Mouse (Mus musculus): ENCODE results near the gene Loxl1.
"Not testable (repeated sequence)": the region's sequence is repeated elsewhere in the genome, so short reads cannot be mapped to it uniquely, and the experiment has no call there.

Loxl1 gene

GRCm38 (mm10) chr9:58275797-58276196 lies 37.2 kb downstream of the Loxl1 start:
- no peak for DNase-seq

DNA sequence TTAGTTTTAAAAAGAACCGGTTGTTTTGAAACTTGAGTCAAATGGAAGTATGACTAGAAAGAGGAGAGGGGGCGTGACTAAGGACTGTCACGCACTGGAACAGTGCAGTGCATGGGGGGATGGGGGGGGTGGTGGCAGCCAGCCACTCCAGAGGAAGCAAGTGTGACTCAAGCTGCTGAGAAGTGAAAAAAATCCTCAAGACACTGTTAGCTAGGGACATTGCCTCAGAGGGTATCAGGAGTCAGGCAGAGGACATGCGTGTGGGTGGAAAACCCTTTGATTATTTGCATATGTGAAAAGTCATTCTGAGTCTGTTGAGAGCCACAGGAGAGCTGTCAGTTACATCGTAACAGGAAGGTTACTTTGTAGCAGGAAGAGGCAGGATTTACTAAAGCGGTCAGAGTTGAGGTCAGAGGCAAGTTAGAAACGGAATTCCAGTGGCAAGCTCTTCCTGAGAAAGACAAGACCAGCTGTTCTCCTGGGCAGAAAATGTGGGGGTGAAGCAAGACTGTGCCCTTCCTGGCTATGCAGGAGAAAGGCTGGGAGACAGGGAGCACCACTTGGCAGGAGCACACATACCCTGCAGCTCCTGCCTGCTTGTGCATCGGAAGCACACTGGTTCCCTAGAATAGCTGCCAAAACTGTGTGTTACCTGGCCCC lies 37.7 kb downstream of the Loxl1 start:
- DNase-seq, result peak; percentile 97

- DNase-seq, result no peak
Measured at GRCm38 (mm10) chr9:58274626-58275025, 38.4 kb downstream of the Loxl1 start.

GRCm38 (mm10) chr9:58274101-58274604 lies 38.8 kb downstream of the Loxl1 start:
- no peak for DNase-seq

- no peak for DNase-seq
Measured at GRCm38 (mm10) chr9:58272855-58273254, 40.1 kb downstream of the Loxl1 start.

- no peak for DNase-seq
Measured at GRCm38 (mm10) chr9:58272068-58272541, 40.9 kb downstream of the Loxl1 start.

GRCm38 (mm10) chr9:58271551-58271950 lies 41.4 kb downstream of the Loxl1 start:
- not testable (repeated sequence) for DNase-seq

GRCm38 (mm10) chr9:58271109-58271508 lies 41.9 kb downstream of the Loxl1 start:
- DNase-seq, result no peak

DNA sequence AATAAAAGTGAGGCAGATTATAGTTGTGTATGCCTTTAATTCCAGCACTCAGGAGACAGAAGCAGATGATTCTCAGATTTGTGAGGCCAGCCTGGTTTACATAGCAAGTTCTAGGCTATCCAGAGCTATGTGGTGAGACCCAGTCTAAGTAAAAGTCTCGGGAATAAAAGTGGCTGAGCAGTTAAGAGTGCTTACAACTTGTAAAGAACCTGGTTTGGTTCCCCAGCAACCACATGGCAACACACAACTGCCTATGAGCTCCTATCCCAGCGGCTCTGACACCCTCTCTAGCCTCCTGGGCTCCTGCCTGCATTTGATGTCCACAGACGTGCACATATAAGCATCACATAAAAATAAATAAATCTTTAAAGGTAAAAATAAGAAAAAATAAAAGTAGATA lies 42.9 kb downstream of the Loxl1 start:
- DNase-seq, result no peak

- no peak for DNase-seq
Measured at GRCm38 (mm10) chr9:58268384-58269313, 44.3 kb downstream of the Loxl1 start.

- no peak for DNase-seq
Measured at GRCm38 (mm10) chr9:58267046-58267445, 45.9 kb downstream of the Loxl1 start.

GRCm38 (mm10) chr9:58266571-58267011 lies 46.4 kb downstream of the Loxl1 start:
- peak; percentile 92 for DNase-seq

GRCm38 (mm10) chr9:58265368-58265767 lies 47.6 kb downstream of the Loxl1 start:
- DNase-seq, result no peak

GRCm38 (mm10) chr9:58262507-58262906 lies 50.5 kb downstream of the Loxl1 start:
- DNase-seq, result no peak

DNA sequence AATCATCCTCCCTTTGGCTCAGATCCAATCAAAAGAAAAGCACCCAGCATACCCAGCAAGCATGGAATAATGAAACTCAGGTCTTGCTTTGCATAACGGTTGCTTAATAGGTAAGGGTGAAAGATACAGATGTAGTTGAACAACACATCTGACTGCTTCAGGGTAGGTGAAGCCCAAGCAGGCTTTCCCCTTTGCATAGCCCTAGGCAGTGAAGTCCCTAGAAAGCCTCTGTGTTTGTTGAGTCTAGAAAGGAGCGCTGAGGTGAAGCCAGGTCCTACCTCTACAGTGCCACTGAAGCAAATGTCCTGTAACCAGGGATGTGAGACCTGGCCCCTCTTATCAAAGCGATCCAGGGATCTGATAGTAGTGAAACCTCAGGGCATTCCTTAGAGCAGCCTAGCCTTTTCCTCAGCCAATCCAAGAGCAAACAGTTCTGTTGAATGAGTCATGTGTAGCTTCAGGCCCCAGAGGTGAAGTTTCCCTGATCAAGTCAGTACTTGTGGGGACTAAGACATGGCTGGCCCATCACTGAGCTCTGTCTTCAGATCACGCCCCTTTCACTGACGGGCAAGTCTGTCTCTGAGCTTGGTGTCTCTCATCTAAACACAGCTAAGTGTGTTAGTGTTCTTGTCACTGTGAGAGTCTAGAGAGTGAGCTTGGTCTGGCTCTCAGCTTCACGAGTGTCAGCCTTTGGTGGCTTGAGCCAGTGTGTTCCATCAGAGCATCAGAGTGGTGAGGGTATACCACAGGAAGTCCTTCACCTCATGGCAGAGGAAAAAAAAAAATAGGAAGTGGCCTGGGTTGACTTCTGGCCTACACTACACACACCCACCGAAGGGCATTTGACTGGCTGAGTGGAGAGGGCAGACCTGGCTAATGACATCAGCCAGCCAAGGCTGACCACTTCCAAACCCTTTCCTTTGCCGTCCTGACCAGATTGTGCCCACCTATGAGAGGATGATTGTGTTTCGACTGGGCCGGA lies 57.0 kb downstream of the Loxl1 start:
- DNase-seq, result no peak

DNA sequence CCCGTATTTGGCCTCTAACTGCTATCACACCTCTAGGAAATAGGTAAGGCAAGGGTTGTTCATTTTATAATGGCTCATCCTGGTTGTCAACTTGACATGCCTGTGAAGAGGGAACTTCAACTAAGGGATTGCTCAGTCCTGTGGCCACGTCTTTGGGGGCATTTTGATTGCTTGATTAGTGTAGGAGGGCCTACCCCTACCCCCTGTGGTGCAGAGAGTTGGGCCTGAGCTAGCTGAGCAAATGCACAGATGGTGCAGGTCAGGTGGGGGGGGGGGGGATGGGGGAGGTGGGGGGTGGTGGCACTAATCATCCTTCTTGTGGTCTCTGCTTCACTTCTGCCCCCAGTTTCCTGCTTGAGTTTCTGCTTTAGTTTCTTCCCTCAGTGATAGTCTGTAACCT lies 57.9 kb downstream of the Loxl1 start:
- DNase-seq, result no peak

DNA sequence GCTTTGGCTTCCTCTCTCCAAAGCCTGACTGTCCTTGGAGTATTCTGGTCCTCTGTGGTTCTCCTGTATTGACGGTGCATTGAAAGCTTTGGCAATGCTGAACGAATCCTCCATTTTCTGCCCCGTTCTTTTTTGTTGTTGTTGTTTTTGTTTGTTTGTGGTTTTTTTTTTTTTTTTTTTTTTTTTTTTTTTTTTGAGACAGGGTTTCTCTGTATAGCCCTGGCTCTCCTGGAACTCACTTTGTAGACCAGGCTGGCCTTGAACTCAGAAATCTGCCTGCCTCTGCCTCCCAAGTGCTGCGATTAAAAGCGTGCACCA lies 59.2 kb downstream of the Loxl1 start:
- DNase-seq, result not testable (repeated sequence)

GRCm38 (mm10) chr9:58253033-58253804 lies 59.8 kb downstream of the Loxl1 start, which contains the start of gene Stoml1:
Stoml1 (plus strand) TSS chr9:58253164.
- peak; percentile 100 for DNase-seq

- DNase-seq, result not testable (repeated sequence)
Measured at GRCm38 (mm10) chr9:58250730-58251129, 62.3 kb downstream of the Loxl1 start.

- no peak for DNase-seq
Measured at GRCm38 (mm10) chr9:58250322-58250721, 62.7 kb downstream of the Loxl1 start.

GRCm38 (mm10) chr9:58249592-58250192 lies 63.3 kb downstream of the Loxl1 start, which contains the start of gene Pml:
Pml (minus strand) TSS chr9:58249786.
- DNase-seq, result peak; percentile 98
